Mouse (Mus musculus): ENCODE data around the gene Tprn. TPM values are rescaled to one million over a fixed set of nuclear protein-coding genes. Genes with fewer than 3 reads are reported as not detected.

Tprn gene
- total RNA-seq, 2 experiments from 2014 or later = 0.26 to 1.5 TPM

GRCm38 (mm10) chr2:25263623-25264285 lies 1.3 kb downstream of the Tprn start:
- no peak for ATAC-seq (replicated peaks; ENCODE audit: low FRiP score, poor library complexity, severe bottlenecking)

- ATAC-seq (replicated peaks; ENCODE audit: low FRiP score, poor library complexity, severe bottlenecking) = no peak
These were observed 1.9 kb downstream of the Tprn start for GRCm38 (mm10) chr2:25264286-25264660.

- no peak for ATAC-seq (replicated peaks; ENCODE audit: low FRiP score, poor library complexity, severe bottlenecking)
These were observed 2.4 kb downstream of the Tprn start for GRCm38 (mm10) chr2:25264851-25265250.

GRCm38 (mm10) chr2:25265897-25266656 lies 3.7 kb downstream of the Tprn start:
- ATAC-seq (replicated peaks; ENCODE audit: low FRiP score, poor library complexity, severe bottlenecking) = no peak

GRCm38 (mm10) chr2:25266720-25267119 lies 4.3 kb downstream of the Tprn start:
- ATAC-seq (replicated peaks; ENCODE audit: low FRiP score, poor library complexity, severe bottlenecking) = no peak

GRCm38 (mm10) chr2:25267241-25267640 lies 4.8 kb downstream of the Tprn start:
- no peak for ATAC-seq (replicated peaks; ENCODE audit: low FRiP score, poor library complexity, severe bottlenecking)

GRCm38 (mm10) chr2:25267746-25268309 lies 5.4 kb downstream of the Tprn start:
- ATAC-seq (replicated peaks; ENCODE audit: low FRiP score, poor library complexity, severe bottlenecking) = no peak

- peak; percentile 89 for ATAC-seq (replicated peaks; ENCODE audit: low FRiP score, poor library complexity, severe bottlenecking)
These were observed 9.6 kb downstream of the Tprn start, which contains the start of the genes Ssna1 and Anapc2 for GRCm38 (mm10) chr2:25271827-25272511. Ssna1 (minus strand) TSS chr2:25272438. Anapc2 (plus strand) TSS chr2:25272478.

- ATAC-seq (replicated peaks; ENCODE audit: low FRiP score, poor library complexity, severe bottlenecking) = peak; percentile 17
These were observed 10.1 kb downstream of the Tprn start for GRCm38 (mm10) chr2:25272515-25272914.

GRCm38 (mm10) chr2:25273010-25273409 lies 10.6 kb downstream of the Tprn start:
- ATAC-seq (replicated peaks; ENCODE audit: low FRiP score, poor library complexity, severe bottlenecking) = no peak

- ATAC-seq (replicated peaks; ENCODE audit: low FRiP score, poor library complexity, severe bottlenecking) = peak; percentile 80
These were observed 16.8 kb downstream of the Tprn start for GRCm38 (mm10) chr2:25278928-25279882.

- ATAC-seq (replicated peaks; ENCODE audit: low FRiP score, poor library complexity, severe bottlenecking) = no peak
These were observed 23.1 kb downstream of the Tprn start for GRCm38 (mm10) chr2:25285551-25285950.

- ATAC-seq (replicated peaks; ENCODE audit: low FRiP score, poor library complexity, severe bottlenecking) = no peak
These were observed 23.9 kb downstream of the Tprn start for GRCm38 (mm10) chr2:25286314-25286713.

- ATAC-seq (replicated peaks; ENCODE audit: low FRiP score, poor library complexity, severe bottlenecking) = no peak
These were observed 24.6 kb downstream of the Tprn start for GRCm38 (mm10) chr2:25286837-25287636.

- no peak for ATAC-seq (replicated peaks; ENCODE audit: low FRiP score, poor library complexity, severe bottlenecking)
These were observed 25.7 kb downstream of the Tprn start, which contains the start of gene Tmem210 for GRCm38 (mm10) chr2:25287927-25288649. Tmem210 (plus strand) TSS chr2:25288145.

GRCm38 (mm10) chr2:25288734-25289345 lies 26.4 kb downstream of the Tprn start:
- ATAC-seq (replicated peaks; ENCODE audit: low FRiP score, poor library complexity, severe bottlenecking) = no peak

GRCm38 (mm10) chr2:25289651-25290050 lies 27.2 kb downstream of the Tprn start, which contains the start of gene Lrrc26:
Lrrc26 (plus strand) TSS chr2:25289915.
- ATAC-seq (replicated peaks; ENCODE audit: low FRiP score, poor library complexity, severe bottlenecking) = no peak
